Mouse (Mus musculus): ENCODE results near the gene Selenoi. TPM values are rescaled to one million over a fixed set of nuclear protein-coding genes. Genes with fewer than 3 reads are reported as not detected.

The Selenoi gene
- polyA plus RNA-seq (2012; rRNA removed) = 32.2 and 33.4 TPM in 2 replicates

- WGBS = 2% methylated on average over 71 of the region's 71 CpGs
- no peaks in the 10 kb centered on the region for H3K36me3 ChIP-seq (ENCODE audit: control insufficient read depth, insufficient read depth, low read length)
- H3K27ac ChIP-seq (ENCODE audit: control insufficient read depth, insufficient read depth, low read length) = no peak within 1 kb of the TSS
- H3K4me1 ChIP-seq (replicated peaks; ENCODE audit: control insufficient read depth, insufficient read depth, low read length) = 0 out of 2 replicates have a peak, but pooled peaks cover 2% of the 10 kb centered on the region
- peak within 1 kb of the TSS; percentile 58 for H3K4me3 ChIP-seq (ENCODE audit: control insufficient read depth, insufficient read depth, low read length)
- no peaks in the 10 kb centered on the region for H3K27me3 ChIP-seq (ENCODE audit: control insufficient read depth, insufficient read depth, low read length)
- peak; percentile 66 for TF ChIP-seq POLR2A (IDR thresholded peaks at IDR 0.05; ENCODE audit: control insufficient read depth, extremely low read depth, insufficient read depth, low read length, poor library complexity)
- TF ChIP-seq CTCF (IDR thresholded peaks at IDR 0.05; ENCODE audit: borderline replicate concordance, control insufficient read depth, extremely low read depth, insufficient read depth, low read length, poor library complexity) = peak; percentile 46; the same call in 1 of the 2 replicates
- peak; percentile 99 for DNase-seq
Measured at GRCm38 (mm10) chr5:30232271-30232971, at the start of gene Selenoi. TSS of gene Selenoi (plus strand) at chr5:30232581.

GRCm38 (mm10) chr5:30187687-30188485 lies 44.5 kb upstream of the Selenoi start:
- Histone ChIP-seq H3K4me1 (replicated peaks; ENCODE audit: control insufficient read depth, insufficient read depth, low read length) (no peaks in the 10 kb centered on the region), H3K27ac (ENCODE audit: control insufficient read depth, insufficient read depth, low read length) (no peak overlapping the region), H3K4me3 (ENCODE audit: control insufficient read depth, insufficient read depth, low read length) (no peak overlapping the region), H3K27me3 (ENCODE audit: control insufficient read depth, insufficient read depth, low read length) (no peaks in the 10 kb centered on the region), H3K36me3 (ENCODE audit: control insufficient read depth, insufficient read depth, low read length) (peaks cover 40% of the 10 kb centered on the region)
- no peak for DNase-seq
- WGBS = 97% methylated on average over 12 of the region's 12 CpGs
- TF ChIP-seq POLR2A (IDR thresholded peaks at IDR 0.05; ENCODE audit: control insufficient read depth, extremely low read depth, insufficient read depth, low read length, poor library complexity) (no peak), CTCF (IDR thresholded peaks at IDR 0.05; ENCODE audit: borderline replicate concordance, control insufficient read depth, extremely low read depth, insufficient read depth, low read length, poor library complexity) (no peak)

- Histone ChIP-seq H3K27me3 (ENCODE audit: control insufficient read depth, insufficient read depth, low read length) (no peaks in the 10 kb centered on the region), H3K27ac (ENCODE audit: control insufficient read depth, insufficient read depth, low read length) (no peak overlapping the region), H3K4me1 (replicated peaks; ENCODE audit: control insufficient read depth, insufficient read depth, low read length) (no peaks in the 10 kb centered on the region), H3K4me3 (ENCODE audit: control insufficient read depth, insufficient read depth, low read length) (no peak overlapping the region), H3K36me3 (ENCODE audit: control insufficient read depth, insufficient read depth, low read length) (peaks cover 5% of the 10 kb centered on the region; the same call in 1 of the 2 replicates)
- no peak for DNase-seq
- TF ChIP-seq CTCF (IDR thresholded peaks at IDR 0.05; ENCODE audit: borderline replicate concordance, control insufficient read depth, extremely low read depth, insufficient read depth, low read length, poor library complexity) (no peak), POLR2A (IDR thresholded peaks at IDR 0.05; ENCODE audit: control insufficient read depth, extremely low read depth, insufficient read depth, low read length, poor library complexity) (no peak)
- 93% methylated on average over 1 of the region's 1 CpGs for WGBS
Measured at GRCm38 (mm10) chr5:30192452-30192851, 39.9 kb upstream of the Selenoi start.

GRCm38 (mm10) chr5:30195340-30195739 lies 37.0 kb upstream of the Selenoi start:
- Histone ChIP-seq H3K4me3 (ENCODE audit: control insufficient read depth, insufficient read depth, low read length) (no peak overlapping the region), H3K4me1 (replicated peaks; ENCODE audit: control insufficient read depth, insufficient read depth, low read length) (peaks cover 4% of the 10 kb centered on the region; the same call in 1 of the 2 replicates), H3K36me3 (ENCODE audit: control insufficient read depth, insufficient read depth, low read length) (no peaks in the 10 kb centered on the region), H3K27me3 (ENCODE audit: control insufficient read depth, insufficient read depth, low read length) (no peaks in the 10 kb centered on the region), H3K27ac (ENCODE audit: control insufficient read depth, insufficient read depth, low read length) (no peak overlapping the region)
- DNase-seq = no peak
- TF ChIP-seq CTCF (IDR thresholded peaks at IDR 0.05; ENCODE audit: borderline replicate concordance, control insufficient read depth, extremely low read depth, insufficient read depth, low read length, poor library complexity) = no peak
- no peak for TF ChIP-seq POLR2A (IDR thresholded peaks at IDR 0.05; ENCODE audit: control insufficient read depth, extremely low read depth, insufficient read depth, low read length, poor library complexity)
- WGBS = 98% methylated on average over 5 of the region's 5 CpGs

GRCm38 (mm10) chr5:30198257-30198656 lies 34.1 kb upstream of the Selenoi start:
- TF ChIP-seq POLR2A (IDR thresholded peaks at IDR 0.05; ENCODE audit: control insufficient read depth, extremely low read depth, insufficient read depth, low read length, poor library complexity) (no peak), CTCF (IDR thresholded peaks at IDR 0.05; ENCODE audit: borderline replicate concordance, control insufficient read depth, extremely low read depth, insufficient read depth, low read length, poor library complexity) (no peak)
- no peak overlapping the region for H3K4me3 ChIP-seq (ENCODE audit: control insufficient read depth, insufficient read depth, low read length)
- peak; percentile 14 for DNase-seq

GRCm38 (mm10) chr5:30201521-30201920 lies 30.9 kb upstream of the Selenoi start:
- H3K4me3 ChIP-seq (ENCODE audit: control insufficient read depth, insufficient read depth, low read length) = no peak overlapping the region
- no peaks in the 10 kb centered on the region for H3K36me3 ChIP-seq (ENCODE audit: control insufficient read depth, insufficient read depth, low read length)
- H3K4me1 ChIP-seq (replicated peaks; ENCODE audit: control insufficient read depth, insufficient read depth, low read length) = peaks cover 4% of the 10 kb centered on the region; the same call in 1 of the 2 replicates
- H3K27me3 ChIP-seq (ENCODE audit: control insufficient read depth, insufficient read depth, low read length) = no peaks in the 10 kb centered on the region
- no peak overlapping the region for H3K27ac ChIP-seq (ENCODE audit: control insufficient read depth, insufficient read depth, low read length)
- 44% methylated on average over 5 of the region's 5 CpGs for WGBS
- no peak for DNase-seq
- TF ChIP-seq POLR2A (IDR thresholded peaks at IDR 0.05; ENCODE audit: control insufficient read depth, extremely low read depth, insufficient read depth, low read length, poor library complexity) (no peak), CTCF (IDR thresholded peaks at IDR 0.05; ENCODE audit: borderline replicate concordance, control insufficient read depth, extremely low read depth, insufficient read depth, low read length, poor library complexity) (no peak)

More at GRCm38 (mm10) chr5:30198257-30198656, 34.1 kb upstream of the Selenoi start:
- 32% methylated on average over 7 of the region's 7 CpGs for WGBS
- Histone ChIP-seq H3K36me3 (ENCODE audit: control insufficient read depth, insufficient read depth, low read length) (no peaks in the 10 kb centered on the region), H3K4me1 (replicated peaks; ENCODE audit: control insufficient read depth, insufficient read depth, low read length) (peaks cover 4% of the 10 kb centered on the region; the same call in 1 of the 2 replicates), H3K27me3 (ENCODE audit: control insufficient read depth, insufficient read depth, low read length) (no peaks in the 10 kb centered on the region), H3K27ac (ENCODE audit: control insufficient read depth, insufficient read depth, low read length) (no peak overlapping the region)

Data from thymus, adult 2 months (tissue).